Mouse (Mus musculus): ENCODE measurements at regions not wholly inside any gene's neighbourhood (a gene's known extent, or its start where the extent isn't known, plus 50 kb on each side); places are given as distances from the start of the nearest gene placed in this dataset.

DNA sequence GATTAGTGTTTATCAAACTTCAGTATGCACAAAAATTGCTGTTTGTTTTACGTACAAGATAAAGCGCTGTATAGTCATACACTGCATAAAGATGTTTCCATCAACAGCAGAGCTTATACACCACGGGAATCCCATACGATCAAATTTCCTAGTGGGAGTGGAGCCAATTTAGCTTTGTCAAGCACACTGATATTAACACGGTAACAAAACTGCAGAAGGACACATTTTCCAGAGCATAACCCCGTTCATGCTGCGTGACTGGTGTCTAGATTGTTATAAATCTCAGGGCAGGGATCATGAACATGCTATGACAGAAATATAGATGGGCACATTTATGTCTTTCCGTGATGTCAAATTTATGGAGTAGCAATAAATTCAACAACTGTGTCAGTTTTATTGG is 302.6 kb upstream of the C030005K15Rik start:
- TF ChIP-seq CTCF (IDR thresholded peaks at IDR 0.05; ENCODE audit: extremely low read depth, insufficient read depth, low read length) (no peak), POLR2A (IDR thresholded peaks at IDR 0.05; ENCODE audit: extremely low read depth, insufficient read depth, low read length) (no peak)
